Mouse (Mus musculus): Measurements from ENCODE around the gene Cxcl14. TPM values are rescaled to one million over a fixed set of nuclear protein-coding genes. Genes with fewer than 3 reads are reported as not detected.

Gene Cxcl14
- total RNA-seq (2012; rRNA removed) (not detected in 2 replicates), total RNA-seq (2014; rRNA removed) (not detected in 2 replicates), polyA plus RNA-seq (2012; ENCODE audit: insufficient read length, low read depth) (not detected in 2 replicates)

DNA sequence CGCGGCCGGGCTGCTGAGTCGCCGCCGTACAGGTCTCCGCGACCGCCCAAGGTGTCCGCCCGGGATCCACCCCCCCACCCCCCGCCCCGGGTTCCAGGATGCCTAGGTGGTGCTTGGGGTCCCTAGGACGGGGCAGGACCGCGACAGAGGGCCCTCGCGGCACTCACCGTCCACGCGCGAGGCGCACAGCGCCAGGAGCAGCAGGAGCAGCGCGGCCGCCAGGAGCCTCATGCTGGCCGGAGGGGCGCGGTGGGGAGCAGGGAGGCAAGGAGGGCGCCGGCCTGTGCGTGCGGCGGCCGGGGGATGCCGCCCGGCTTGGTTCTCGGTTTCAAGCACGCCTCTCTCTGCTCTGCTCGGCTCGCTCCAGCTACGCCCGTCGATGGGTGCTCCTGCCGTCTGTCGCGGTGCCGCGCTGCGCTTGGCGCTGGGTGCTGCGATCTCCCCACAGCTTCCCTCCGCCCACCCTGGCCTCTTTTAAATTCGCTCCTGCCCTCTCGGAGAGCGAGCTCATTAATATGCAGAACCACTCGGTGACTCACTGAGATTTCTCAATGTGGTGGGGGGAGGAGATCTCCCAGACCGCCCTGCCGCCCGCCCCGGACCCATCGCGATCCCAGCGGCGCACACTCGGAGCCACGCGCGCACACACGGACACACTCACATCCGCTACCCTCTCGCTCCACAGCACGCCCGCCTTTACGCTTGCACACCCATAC lies at the start of gene Cxcl14:
Cxcl14 (minus strand) TSS at position 609 of the 716 bp plus-strand sequence.
- Histone ChIP-seq H3K4me2 (ENCODE audit: insufficient read depth, low read depth, poor library complexity, severe bottlenecking) (no peak within 1 kb of the TSS), H3K9me3 (replicated peaks; ENCODE audit: low read length) (peaks cover 13% of the 10 kb centered on the region), H3K4me3 (replicated peaks in 1 of 3; ENCODE audit: low read depth in 2 of 3, low read length in 2 of 3, poor library complexity in 1 of 3) (no peak within 1 kb of the TSS), H3K4me1 (ENCODE audit: control insufficient read depth in 1 of 2, insufficient read depth in 2 of 2) (peaks cover 0 to 2% of the 10 kb centered on the region in 2 experiments; a peak in 1 of 4 replicates), H3K79me2 (replicated peaks; ENCODE audit: control insufficient read depth, extremely low read depth, insufficient read depth, poor library complexity, severe bottlenecking) (no peaks in the 10 kb centered on the region), H3K9ac (ENCODE audit: insufficient read depth, low read depth) (no peak within 1 kb of the TSS), H3K36me3 (replicated peaks in 1 of 2; ENCODE audit: control insufficient read depth in 1 of 2, insufficient read depth in 1 of 2, low read length in 1 of 2) (no peaks in the 10 kb centered on the region), H3K27ac (ENCODE audit: insufficient read depth, low read depth) (no peak within 1 kb of the TSS), H3K27me3 (replicated peaks) (peaks cover 84% of the 10 kb centered on the region)
- DNase-seq (ENCODE audit: extremely low read depth), result no peak
- dilution Hi-C loops (cut with MboI; ENCODE audit: extremely low pct_ligation_motif_present, extremely low pct_unique_long_range_greater_than_20kb, low sequenced_read_pairs) (no loop called here), in situ Hi-C loops (cut with MboI; ENCODE audit: low pct_ligation_motif_present, low pct_unique_long_range_greater_than_20kb, low sequenced_read_pairs) (loop anchor here (25.0 kb wide), 1 partner anchor 391 kb away; no protein-coding TSS in a partner anchor)
- TF ChIP-seq NRF1 (IDR thresholded peaks at IDR 0.05; ENCODE audit: low read depth, low read length) (no peak), JUND (conservative IDR thresholded peaks at IDR 0.05; ENCODE audit: low read depth, low read length) (no peak), GABPA (IDR thresholded peaks at IDR 0.05; ENCODE audit: insufficient replicate concordance, low read depth, low read length) (no peak), CTCF (conservative IDR thresholded peaks at IDR 0.05 in 1 of 2, IDR thresholded peaks at IDR 0.05 in 1 of 2; ENCODE audit: low read depth in 2 of 2, low read length in 2 of 2) (no peak), ZC3H11A (IDR thresholded peaks at IDR 0.05; ENCODE audit: low read depth, low read length) (no peak), POLR2AphosphoS2 (IDR thresholded peaks at IDR 0.05; ENCODE audit: low read depth, low read length) (no peak), TCF12 (IDR thresholded peaks at IDR 0.05; ENCODE audit: low read depth, low read length) (no peak), ELF1 (IDR thresholded peaks at IDR 0.05; ENCODE audit: low read depth, low read length) (no peak), CHD2 (IDR thresholded peaks at IDR 0.05; ENCODE audit: low read length) (no peak), SMC3 (IDR thresholded peaks at IDR 0.05; ENCODE audit: low read depth, low read length) (no peak), MAX (IDR thresholded peaks at IDR 0.05; ENCODE audit: low read length) (no peak), MXI1 (IDR thresholded peaks at IDR 0.05; ENCODE audit: low read depth, low read length) (no peak), ZKSCAN1 (IDR thresholded peaks at IDR 0.05; ENCODE audit: borderline replicate concordance, low read depth, low read length) (no peak), UBTF (IDR thresholded peaks at IDR 0.05; ENCODE audit: low read depth, low read length) (no peak), RCOR1 (conservative IDR thresholded peaks at IDR 0.05; ENCODE audit: low read depth, low read length) (no peak), MAZ (IDR thresholded peaks at IDR 0.05; ENCODE audit: low read depth, low read length) (no peak), E2F4 (IDR thresholded peaks at IDR 0.05; ENCODE audit: insufficient replicate concordance, low read depth, low read length) (no peak), IRF4 (IDR thresholded peaks at IDR 0.05; ENCODE audit: low read depth, low read length) (no peak)

- no peaks in the 10 kb centered on the region for H3K79me2 ChIP-seq (replicated peaks; ENCODE audit: control insufficient read depth, extremely low read depth, insufficient read depth, poor library complexity, severe bottlenecking)
- dilution Hi-C loops (cut with MboI; ENCODE audit: extremely low pct_ligation_motif_present, extremely low pct_unique_long_range_greater_than_20kb, low sequenced_read_pairs), result no loop called here
Measured at GRCm38 (mm10) chr13:56344355-56344754, 48.0 kb upstream of the Cxcl14 start.

More at GRCm38 (mm10) chr13:56344355-56344754, 48.0 kb upstream of the Cxcl14 start:
- Histone ChIP-seq H3K9me3 (replicated peaks; ENCODE audit: low read length) (no peaks in the 10 kb centered on the region), H3K27ac (ENCODE audit: insufficient read depth, low read depth) (no peak overlapping the region), H3K4me2 (ENCODE audit: insufficient read depth, low read depth, poor library complexity, severe bottlenecking) (no peak overlapping the region), H3K4me1 (ENCODE audit: control insufficient read depth in 1 of 2, insufficient read depth in 2 of 2) (peaks cover 0 to 4% of the 10 kb centered on the region in 2 experiments; a peak in 2 of 4 replicates), H3K27me3 (replicated peaks) (peaks cover 36% of the 10 kb centered on the region), H3K9ac (ENCODE audit: insufficient read depth, low read depth) (no peak overlapping the region), H3K36me3 (replicated peaks in 1 of 2; ENCODE audit: control insufficient read depth in 1 of 2, insufficient read depth in 1 of 2, low read length in 1 of 2) (no peaks in the 10 kb centered on the region), H3K4me3 (replicated peaks in 1 of 3; ENCODE audit: low read depth in 2 of 3, low read length in 2 of 3, poor library complexity in 1 of 3) (no peak overlapping the region)
- TF ChIP-seq USF2 (conservative IDR thresholded peaks at IDR 0.05; ENCODE audit: low read depth, low read length) (no peak), JUND (conservative IDR thresholded peaks at IDR 0.05; ENCODE audit: low read depth, low read length) (no peak), PAX5 (IDR thresholded peaks at IDR 0.05; ENCODE audit: low read length) (no peak)
- DNase-seq (ENCODE audit: extremely low read depth), result no peak
- in situ Hi-C loops (cut with MboI; ENCODE audit: low pct_ligation_motif_present, low pct_unique_long_range_greater_than_20kb, low sequenced_read_pairs), result no loop called here

All from CH12.LX (cell line).